Mouse (Mus musculus): Measurements from ENCODE around the gene Efcab2. TPM values are rescaled to one million over a fixed set of nuclear protein-coding genes. Genes with fewer than 3 reads are reported as not detected.

Efcab2 gene
- polyA plus RNA-seq, 1 experiment, result 2.1 TPM

- no peaks in the 10 kb centered on the region for H3K4me1 ChIP-seq (ENCODE audit: control insufficient read depth, insufficient read depth, low read length)
- TF ChIP-seq POLR2A (IDR thresholded peaks at IDR 0.05; ENCODE audit: borderline replicate concordance, control insufficient read depth, low read depth, low read length) (no peak), CTCF (IDR thresholded peaks at IDR 0.05; ENCODE audit: control insufficient read depth, insufficient read depth, low read length) (no peak)
- H3K4me3 ChIP-seq (replicated peaks; ENCODE audit: control insufficient read depth, low read depth, low read length), result no peak overlapping the region
- WGBS, result 22% methylated on average over 5 of the region's 5 CpGs
- no peak overlapping the region for H3K27ac ChIP-seq (ENCODE audit: control insufficient read depth, insufficient read depth, low read depth, low read length, poor library complexity)
Measured at GRCm38 (mm10) chr1:178523152-178523551, 117.3 kb downstream of the Efcab2 start.

GRCm38 (mm10) chr1:178527185-178527546 lies 121.3 kb downstream of the Efcab2 start:
- peak overlapping the region; percentile 24 for H3K4me3 ChIP-seq (replicated peaks; ENCODE audit: control insufficient read depth, low read depth, low read length)
- WGBS, result under 1% methylated on average over 21 of the region's 21 CpGs
- TF ChIP-seq POLR2A (IDR thresholded peaks at IDR 0.05; ENCODE audit: borderline replicate concordance, control insufficient read depth, low read depth, low read length) (no peak), CTCF (IDR thresholded peaks at IDR 0.05; ENCODE audit: control insufficient read depth, insufficient read depth, low read length) (peak; percentile 71)
- no peaks in the 10 kb centered on the region; the same call in 1 of the 2 replicates for H3K4me1 ChIP-seq (ENCODE audit: control insufficient read depth, insufficient read depth, low read length)
- no peak overlapping the region for H3K27ac ChIP-seq (ENCODE audit: control insufficient read depth, insufficient read depth, low read depth, low read length, poor library complexity)

GRCm38 (mm10) chr1:178527547-178528361 lies 121.9 kb downstream of the Efcab2 start:
- Histone ChIP-seq H3K27ac (ENCODE audit: control insufficient read depth, insufficient read depth, low read depth, low read length, poor library complexity) (no peak overlapping the region), H3K4me3 (replicated peaks; ENCODE audit: control insufficient read depth, low read depth, low read length) (peak overlapping the region; percentile 24), H3K4me1 (ENCODE audit: control insufficient read depth, insufficient read depth, low read length) (no peaks in the 10 kb centered on the region; the same call in 1 of the 2 replicates)
- TF ChIP-seq CTCF (IDR thresholded peaks at IDR 0.05; ENCODE audit: control insufficient read depth, insufficient read depth, low read length), result no peak
- no peak for TF ChIP-seq POLR2A (IDR thresholded peaks at IDR 0.05; ENCODE audit: borderline replicate concordance, control insufficient read depth, low read depth, low read length)
- under 1% methylated on average over 59 of the region's 59 CpGs for WGBS

- TF ChIP-seq CTCF (IDR thresholded peaks at IDR 0.05; ENCODE audit: control insufficient read depth, insufficient read depth, low read length), result no peak
- Histone ChIP-seq H3K27ac (ENCODE audit: control insufficient read depth, insufficient read depth, low read depth, low read length, poor library complexity) (no peak within 1 kb of the TSS; the same call in 1 of the 2 replicates), H3K4me1 (ENCODE audit: control insufficient read depth, insufficient read depth, low read length) (no peaks in the 10 kb centered on the region; the same call in 1 of the 2 replicates), H3K4me3 (replicated peaks; ENCODE audit: control insufficient read depth, low read depth, low read length) (no peak within 1 kb of the TSS)
- under 1% methylated on average over 92 of the region's 92 CpGs for WGBS
Measured at GRCm38 (mm10) chr1:178528431-178529351, 122.8 kb downstream of the Efcab2 start, which contains the start of gene Kif26b. TSS of gene Kif26b (plus strand) at chr1:178529125.

- no peak for TF ChIP-seq POLR2A (IDR thresholded peaks at IDR 0.05; ENCODE audit: borderline replicate concordance, control insufficient read depth, low read depth, low read length)
- no peak for TF ChIP-seq CTCF (IDR thresholded peaks at IDR 0.05; ENCODE audit: control insufficient read depth, insufficient read depth, low read length)
- Histone ChIP-seq H3K4me3 (replicated peaks; ENCODE audit: control insufficient read depth, low read depth, low read length) (no peak overlapping the region), H3K27ac (ENCODE audit: control insufficient read depth, insufficient read depth, low read depth, low read length, poor library complexity) (no peak overlapping the region; the same call in 1 of the 2 replicates), H3K4me1 (ENCODE audit: control insufficient read depth, insufficient read depth, low read length) (no peaks in the 10 kb centered on the region; the same call in 1 of the 2 replicates)
- WGBS, result 1% methylated on average over 38 of the region's 38 CpGs
Measured at GRCm38 (mm10) chr1:178529512-178530300, 123.8 kb downstream of the Efcab2 start.

GRCm38 (mm10) chr1:178530301-178531078 lies 124.6 kb downstream of the Efcab2 start:
- Histone ChIP-seq H3K4me3 (replicated peaks; ENCODE audit: control insufficient read depth, low read depth, low read length) (no peak overlapping the region), H3K4me1 (ENCODE audit: control insufficient read depth, insufficient read depth, low read length) (no peaks in the 10 kb centered on the region; the same call in 1 of the 2 replicates), H3K27ac (ENCODE audit: control insufficient read depth, insufficient read depth, low read depth, low read length, poor library complexity) (no peak overlapping the region)
- under 1% methylated on average over 62 of the region's 62 CpGs for WGBS
- TF ChIP-seq POLR2A (IDR thresholded peaks at IDR 0.05; ENCODE audit: borderline replicate concordance, control insufficient read depth, low read depth, low read length) (no peak), CTCF (IDR thresholded peaks at IDR 0.05; ENCODE audit: control insufficient read depth, insufficient read depth, low read length) (peak; percentile 12; the same call in 1 of the 2 replicates)

Other genes starting within 250 kb of the Efcab2 start
- 5.3 and 6.9 TPM in 2 replicates for gene Desi2, start 218.7 kb upstream of the Efcab2 start, polyA plus RNA-seq (2011; ENCODE audit: insufficient read depth, insufficient read length, low replicate concordance, missing spikeins)
- 68.0 and 133 TPM in 2 replicates for gene Cox20, start 87.0 kb upstream of the Efcab2 start, polyA plus RNA-seq (2011; ENCODE audit: insufficient read depth, insufficient read length, low replicate concordance, missing spikeins)
- gene Hnrnpu, start 68.3 kb upstream of the Efcab2 start, polyA plus RNA-seq (2011; ENCODE audit: insufficient read depth, insufficient read length, low replicate concordance, missing spikeins), result 342 and 406 TPM in 2 replicates
- gene Kif26b, start 123.0 kb downstream of the Efcab2 start, polyA plus RNA-seq (2011; ENCODE audit: insufficient read depth, insufficient read length, low replicate concordance, missing spikeins), result 0.20 TPM in 1 of 2 replicates, not detected in the other